Mouse (Mus musculus) forebrain, embryonic 14.5 days (tissue): Measurements from ENCODE around the gene Med22. TPM values are rescaled to one million over a fixed set of nuclear protein-coding genes. Genes with fewer than 3 reads are reported as not detected.
A peak's percentile ranks its signal among the peaks of the same experiment; 100 is the strongest.

Experiments
- ATAC-seq: fragments of 200-750 bp; cut with Nextera tagmentation; 2 replicates; pipeline ENCODE4 v1.8.0; 2017; ENCODE audit warnings: mild to moderate bottlenecking, moderate library complexity
- DNase-seq: peaks from one replicate; pipeline ENCODE4 v3.0.0-alpha.2; 2015; ENCODE audit warnings: low spot score
- H3K27ac ChIP-seq: fragments of 300-500 bp; sonication (generic); 2 replicates; pipeline ENCODE4 v1.5.1; 2014; ENCODE audit warnings: low read depth, mild to moderate bottlenecking, control low read depth, low read length, moderate library complexity
- H3K27me3 ChIP-seq: fragments of 300-500 bp; sonication (generic); replicated peaks from 2 replicates; pipeline ENCODE4 v1.6.1; 2014; ENCODE audit warnings: low read length, control low read depth, mixed read lengths; ENCODE audit not compliant: control insufficient read depth, insufficient read depth
- H3K36me3 ChIP-seq: fragments of 300-500 bp; sonication (generic); 2 replicates; pipeline ENCODE4 v1.6.1; 2014; ENCODE audit warnings: low read length, control low read depth; ENCODE audit not compliant: control insufficient read depth, insufficient read depth
- H3K4me1 ChIP-seq: fragments of 300-500 bp; sonication (generic); 2 replicates; pipeline ENCODE4 v1.6.1; 2014; ENCODE audit warnings: antibody characterized with exemption, low read length, control low read depth; ENCODE audit not compliant: control insufficient read depth, insufficient read depth
- H3K4me2 ChIP-seq: fragments of 300-500 bp; sonication (generic); 2 replicates; pipeline ENCODE4 v1.6.1; 2014; ENCODE audit warnings: mild to moderate bottlenecking, control low read depth, low read length
- H3K4me3 ChIP-seq: fragments of 300-500 bp; sonication (generic); 2 replicates; pipeline ENCODE4 v1.5.1; 2014; ENCODE audit warnings: low read depth, low read length, control low read depth
- H3K9ac ChIP-seq: fragments of 300-500 bp; sonication (generic); 2 replicates; pipeline ENCODE4 v1.6.1; 2014; ENCODE audit warnings: mild to moderate bottlenecking, low read length, control low read depth, moderate library complexity
- H3K9me3 ChIP-seq: fragments of 300-500 bp; sonication (generic); replicated peaks from 2 replicates; pipeline ENCODE4 v1.6.1; 2016; ENCODE audit warnings: low read length, control low read depth, mixed read lengths; ENCODE audit not compliant: control insufficient read depth
- WGBS: fragments of 180-500 bp; shearing (Covaris S2); extraction: QIAGEN DNeasy Blood & Tissue Kit; methylation state at CpG from one replicate; pipeline ENCODE4 v1.1.7; 2014; 5-methylcytosine and 5-hydroxymethylcytosine counted together
- polyA plus RNA-seq: library from polyadenylated mRNA; unstranded; fragments of >200 nt; fragmentation: Nextera tagmentation; extraction: Ambion mirVana; gene quantifications from 2 replicates; pipeline ENCODE4 v1.2.1, GENCODE M21; 2014

Gene Med22
- polyA plus RNA-seq, 1 experiment from 2014 or later: 159 TPM

DNA sequence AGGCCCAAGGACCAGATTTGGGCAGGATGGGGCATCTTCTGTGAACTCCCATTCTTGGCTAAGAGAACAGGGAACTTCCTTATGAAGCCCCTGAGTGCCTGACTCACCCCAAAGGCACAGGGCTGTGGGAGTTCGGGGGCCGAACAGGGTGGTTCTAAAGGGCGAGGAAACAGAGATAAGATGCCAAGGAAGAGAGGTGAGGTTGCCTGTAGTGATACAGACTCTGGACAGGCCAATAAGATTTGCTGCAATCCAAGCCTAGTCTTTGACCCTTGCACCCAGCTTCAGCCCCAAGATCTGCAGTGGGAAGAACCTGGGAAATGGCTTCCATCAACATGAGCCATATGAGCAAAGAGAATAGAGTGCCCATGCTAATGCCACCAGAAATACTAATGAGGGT, 32.8 kb upstream of the Med22 start:
- DNase-seq: no peak
- Histone ChIP-seq H3K4me2 (no peak overlapping the region), H3K4me1 (no peaks in the 10 kb centered on the region), H3K9me3 (no peaks in the 10 kb centered on the region), H3K9ac (no peak overlapping the region), H3K27me3 (no peaks in the 10 kb centered on the region), H3K36me3 (0 out of 2 replicates have a peak, but pooled peaks cover 5% of the 10 kb centered on the region), H3K4me3 (no peak overlapping the region), H3K27ac (no peak overlapping the region)
- ATAC-seq: no peak
- WGBS: 76% methylated on average over 3 of the region's 3 CpGs

DNA sequence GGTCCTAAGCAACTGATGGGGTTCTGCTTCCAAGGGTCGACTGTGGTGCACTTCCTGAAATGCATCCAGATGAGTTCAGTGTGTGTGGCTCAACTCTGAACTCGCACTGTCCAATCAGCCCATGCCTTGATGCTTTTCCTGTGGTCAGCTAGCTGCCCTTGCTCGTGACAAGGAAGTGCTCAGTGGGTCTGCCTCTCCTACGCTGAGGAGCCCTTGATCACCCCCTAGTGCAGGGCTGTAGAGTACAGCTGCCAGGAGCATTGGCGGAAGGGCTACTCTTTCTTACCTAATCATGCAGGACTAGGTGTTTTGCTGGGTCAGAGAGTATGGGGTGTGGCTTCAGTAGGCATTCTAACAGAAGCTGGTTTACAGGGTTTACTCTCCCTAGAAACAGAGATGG, 31.1 kb upstream of the Med22 start:
- 52% methylated on average over 5 of the region's 5 CpGs for WGBS
- Histone ChIP-seq H3K4me1 (no peaks in the 10 kb centered on the region), H3K9ac (no peak overlapping the region), H3K27me3 (no peaks in the 10 kb centered on the region), H3K4me2 (no peak overlapping the region), H3K36me3 (no peaks in the 10 kb centered on the region), H3K9me3 (no peaks in the 10 kb centered on the region), H3K4me3 (no peak overlapping the region), H3K27ac (no peak overlapping the region)
- DNase-seq (no peak), ATAC-seq (no peak)

GRCm38 (mm10) chr2:26936425-26936824, 25.9 kb upstream of the Med22 start:
- DNase-seq (no peak), ATAC-seq (no peak)
- peaks cover 5% of the 10 kb centered on the region; the same call in 1 of the 2 replicates for H3K36me3 ChIP-seq

DNA sequence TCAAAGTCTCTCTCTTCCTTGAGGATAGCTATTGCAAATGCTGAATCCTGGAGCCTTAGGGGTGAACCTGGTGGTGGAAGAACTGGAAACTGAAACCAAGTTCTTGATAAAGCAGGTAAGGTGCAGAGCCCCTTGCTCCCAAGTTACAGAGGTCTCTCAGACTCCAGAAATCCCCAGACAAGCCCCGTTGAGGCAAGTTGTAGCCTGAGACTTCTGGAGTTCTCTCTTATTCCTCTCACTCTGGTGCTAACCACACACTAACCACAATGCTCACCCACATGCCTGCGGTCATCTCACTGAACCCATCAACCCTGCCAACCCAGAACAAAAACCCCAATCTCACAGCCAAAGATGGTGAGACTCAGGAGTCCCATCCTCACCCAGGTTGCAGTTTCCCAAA, 24.8 kb upstream of the Med22 start:
- H3K9ac ChIP-seq: no peak overlapping the region
- WGBS: 90% methylated on average over 2 of the region's 2 CpGs
- H3K36me3 ChIP-seq: peaks cover 16% of the 10 kb centered on the region
- H3K4me3 ChIP-seq: no peak overlapping the region
- H3K27me3 ChIP-seq: no peaks in the 10 kb centered on the region
- no peak for ATAC-seq
- H3K4me2 ChIP-seq: no peak overlapping the region
- no peaks in the 10 kb centered on the region for H3K9me3 ChIP-seq
- no peak for DNase-seq
- H3K4me1 ChIP-seq: peaks cover 14% of the 10 kb centered on the region
- no peak overlapping the region for H3K27ac ChIP-seq

More at GRCm38 (mm10) chr2:26936425-26936824, 25.9 kb upstream of the Med22 start:
- Histone ChIP-seq H3K27me3 (no peaks in the 10 kb centered on the region), H3K4me2 (no peak overlapping the region), H3K4me1 (peaks cover 13% of the 10 kb centered on the region), H3K27ac (no peak overlapping the region), H3K9me3 (no peaks in the 10 kb centered on the region), H3K4me3 (no peak overlapping the region), H3K9ac (no peak overlapping the region)
- WGBS: 79% methylated on average over 1 of the region's 1 CpGs

- DNase-seq (peak; percentile 95), ATAC-seq (peak; percentile 97)
- Histone ChIP-seq H3K27me3 (no peaks in the 10 kb centered on the region), H3K4me3 (peak within 1 kb of the TSS; percentile 86), H3K4me1 (peaks cover 14% of the 10 kb centered on the region), H3K9ac (peak within 1 kb of the TSS; percentile 86), H3K4me2 (peak within 1 kb of the TSS; percentile 85), H3K36me3 (peaks cover 22% of the 10 kb centered on the region), H3K27ac (peak within 1 kb of the TSS; percentile 72; the same call in 1 of the 2 replicates), H3K9me3 (no peaks in the 10 kb centered on the region)
- WGBS: under 1% methylated on average over 41 of the region's 70 CpGs
Observed at GRCm38 (mm10) chr2:26933304-26934055, 23.0 kb upstream of the Med22 start, which contains the start of the genes Surf4 and Stkld1. Gene Surf4, minus strand, starts transcription at chr2:26933928. Gene Stkld1, plus strand, starts transcription at chr2:26934047.

DNA sequence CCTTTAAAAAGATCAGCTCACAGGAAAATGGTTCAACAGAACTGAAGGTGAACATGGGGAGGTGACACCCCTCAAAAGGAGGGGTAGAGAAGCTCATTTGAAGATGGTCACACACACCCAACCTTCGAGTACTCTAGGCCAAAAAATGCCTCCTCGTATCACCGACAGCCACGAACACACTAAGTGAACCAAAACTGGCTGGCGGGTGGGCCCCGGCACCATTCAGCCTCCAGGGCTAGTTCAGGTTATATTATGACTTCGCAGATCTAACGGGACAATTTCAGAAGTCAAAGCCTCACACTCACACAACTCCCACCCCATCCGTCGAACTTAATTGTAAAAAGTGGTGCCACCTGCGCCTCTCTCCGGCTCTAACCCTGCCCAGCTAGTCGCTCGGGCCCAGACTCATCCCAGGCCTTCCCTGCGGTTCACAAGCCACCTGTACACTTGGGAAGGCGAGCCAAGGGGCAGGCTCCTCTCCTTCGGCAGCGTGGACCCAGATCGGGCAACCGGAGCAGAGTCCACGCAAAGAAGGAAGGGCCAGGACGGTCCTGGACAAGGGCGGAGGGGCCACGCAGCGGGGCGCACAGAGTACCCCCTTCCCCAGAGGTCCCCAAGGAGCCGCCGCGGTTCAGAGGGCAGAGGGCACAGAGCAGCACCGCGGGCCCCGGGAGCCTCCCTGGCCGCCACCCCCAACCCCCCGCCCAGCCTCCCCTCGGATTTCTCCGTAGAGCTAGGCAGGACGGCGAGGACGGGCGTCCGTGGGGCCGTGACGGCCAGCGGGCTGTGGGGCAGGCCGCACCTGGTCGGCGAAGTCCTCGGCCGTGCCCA, 22.2 kb upstream of the Med22 start:
- Histone ChIP-seq H3K9ac (peak overlapping the region; percentile 86), H3K36me3 (peaks cover 25% of the 10 kb centered on the region), H3K27me3 (no peaks in the 10 kb centered on the region), H3K4me1 (peaks cover 14% of the 10 kb centered on the region), H3K4me2 (peak overlapping the region; percentile 85), H3K27ac (peak overlapping the region; percentile 72; the same call in 1 of the 2 replicates), H3K9me3 (no peaks in the 10 kb centered on the region), H3K4me3 (peak overlapping the region; percentile 86)
- peak; percentile 15; the same call in 1 of the 2 replicates for ATAC-seq
- no peak for DNase-seq
- 2% methylated on average over 41 of the region's 49 CpGs for WGBS

GRCm38 (mm10) chr2:26930390-26930789, 19.9 kb upstream of the Med22 start:
- Histone ChIP-seq H3K27me3 (no peaks in the 10 kb centered on the region), H3K4me3 (no peak overlapping the region), H3K4me2 (no peak overlapping the region), H3K4me1 (peaks cover 14% of the 10 kb centered on the region), H3K27ac (no peak overlapping the region), H3K36me3 (peaks cover 46% of the 10 kb centered on the region), H3K9ac (no peak overlapping the region), H3K9me3 (no peaks in the 10 kb centered on the region)
- no peak for ATAC-seq
- 31% methylated on average over 1 of the region's 1 CpGs for WGBS
- DNase-seq: peak; percentile 77

- peaks cover 69% of the 10 kb centered on the region for H3K36me3 ChIP-seq
- ATAC-seq: no peak
- WGBS: 90% methylated on average over 6 of the region's 6 CpGs
Observed at GRCm38 (mm10) chr2:26927745-26928476, 17.4 kb upstream of the Med22 start.

More at GRCm38 (mm10) chr2:26927745-26928476, 17.4 kb upstream of the Med22 start:
- Histone ChIP-seq H3K9me3 (no peaks in the 10 kb centered on the region), H3K9ac (no peak overlapping the region), H3K27me3 (no peaks in the 10 kb centered on the region), H3K27ac (no peak overlapping the region), H3K4me1 (peaks cover 11% of the 10 kb centered on the region), H3K4me2 (no peak overlapping the region), H3K4me3 (no peak overlapping the region)
- DNase-seq: no peak
